Mouse (Mus musculus): ENCODE measurements around the gene Gm6096.
"Not testable (repeated sequence)": the region's sequence is repeated elsewhere in the genome, so short reads cannot be mapped to it uniquely, and the experiment has no call there.

Gm6096 gene

DNA sequence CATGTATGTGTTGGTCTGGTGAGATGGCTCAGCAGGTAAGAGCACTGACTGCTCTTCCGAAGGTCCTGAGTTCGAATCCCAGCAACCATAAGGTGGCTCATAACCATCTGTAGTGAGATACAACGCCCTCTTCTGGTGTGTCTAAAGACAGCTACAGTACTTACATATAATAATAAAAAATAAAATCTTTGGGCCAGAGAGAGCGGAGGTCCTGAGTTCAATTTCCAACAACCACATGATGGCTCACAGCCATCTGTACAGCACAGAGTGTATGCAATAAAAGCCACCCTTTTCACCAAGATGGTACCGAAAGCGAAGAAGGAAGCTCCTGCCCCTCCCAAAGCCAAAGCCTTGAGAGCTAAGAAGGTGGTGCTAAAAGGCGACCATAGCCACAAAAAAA lies at the start of gene Gm6096:
Gene Gm6096, plus strand, starts transcription at position 301 of the 400 bp plus-strand sequence.
- in situ Hi-C loops (cut with MboI; ENCODE audit: low pct_unique_long_range_greater_than_20kb in 1 of 2, low sequenced_read_pairs in 2 of 2, unreplicated experiment in 1 of 2): loop anchor here in 1 of 2 experiments (10.0 kb wide), 1 partner anchor 64 kb away; the partner anchor contains the start of gene 4931406P16Rik

DNA sequence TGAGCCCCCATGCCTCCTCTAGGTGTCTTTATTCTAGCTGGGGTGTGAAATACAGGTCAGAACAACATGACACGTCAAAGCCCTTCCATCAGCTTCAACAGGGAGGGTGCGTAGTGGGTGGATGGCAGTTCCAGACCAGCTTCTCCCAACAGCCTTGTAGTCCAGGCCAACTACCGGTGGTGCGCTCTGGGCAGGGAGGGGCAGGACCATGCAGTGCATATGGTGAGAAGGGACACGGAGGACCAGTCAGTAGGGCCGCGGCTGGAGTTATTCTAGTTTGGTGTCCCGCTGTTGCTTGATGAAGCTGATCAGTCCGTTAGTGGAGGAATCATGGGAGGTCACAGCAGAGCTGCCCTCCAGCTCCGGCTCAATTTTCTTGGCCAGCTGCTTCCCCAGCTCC lies 48.7 kb upstream of the Gm6096 start:
- in situ Hi-C loops (cut with MboI; ENCODE audit: low pct_unique_long_range_greater_than_20kb in 1 of 2, low sequenced_read_pairs in 2 of 2, unreplicated experiment in 1 of 2): not testable (repeated sequence)

DNA sequence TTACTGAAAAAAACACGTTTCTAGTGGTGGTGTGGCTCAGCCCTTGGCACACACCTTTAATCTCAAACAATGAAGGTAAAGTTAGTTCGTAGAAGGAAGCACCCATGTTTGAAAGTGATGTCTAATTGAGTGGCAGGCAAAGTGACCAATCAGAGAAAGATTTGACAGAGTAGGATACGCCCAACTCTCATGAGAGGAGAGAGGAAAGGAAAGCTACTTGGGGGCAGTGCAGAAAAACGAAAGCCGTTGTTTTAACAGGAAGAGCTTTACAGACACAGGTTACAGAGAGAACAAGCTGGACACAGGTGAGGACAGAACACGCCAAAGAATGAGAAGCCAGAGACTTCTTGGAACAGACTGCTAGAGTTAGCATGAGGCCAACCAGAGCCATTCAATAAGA lies 44.5 kb upstream of the Gm6096 start:
- in situ Hi-C loops (cut with MboI; ENCODE audit: low pct_unique_long_range_greater_than_20kb in 1 of 2, low sequenced_read_pairs in 2 of 2, unreplicated experiment in 1 of 2): no loop called here

DNA sequence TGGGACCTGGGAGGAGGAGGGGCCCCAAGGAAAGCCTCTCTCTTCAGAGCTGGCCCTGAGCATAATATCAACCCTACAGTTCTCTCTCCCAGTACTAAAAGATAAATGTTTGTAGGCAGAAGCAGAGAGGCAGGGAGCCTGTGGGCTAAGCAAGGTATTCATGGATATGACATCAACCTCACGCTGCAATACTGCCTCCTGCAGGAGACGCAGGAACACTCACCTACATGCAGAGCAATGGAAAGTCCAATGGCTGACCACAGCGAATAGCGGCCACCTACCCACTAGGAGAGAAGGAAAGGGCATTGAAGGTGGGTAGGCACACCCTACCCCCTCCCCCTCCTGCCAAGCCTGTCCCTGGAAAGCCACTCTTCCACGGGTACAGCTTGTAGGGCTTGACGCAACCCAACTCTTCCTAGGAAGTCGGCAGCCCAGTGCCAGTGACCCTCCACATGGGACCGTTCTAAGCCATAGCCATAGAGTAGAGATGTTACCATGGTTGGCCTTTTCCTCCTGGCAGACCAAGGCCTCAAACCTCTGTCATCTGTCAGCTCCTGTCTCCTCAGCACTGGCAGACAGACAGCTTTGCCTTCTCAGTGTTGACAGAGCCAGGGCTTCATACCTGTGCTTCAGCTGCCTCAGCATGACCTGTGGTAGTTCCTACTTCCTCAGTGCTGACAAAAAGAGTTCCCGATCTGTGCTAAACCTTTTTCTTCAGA lies 42.7 kb upstream of the Gm6096 start:
- in situ Hi-C loops (cut with MboI; ENCODE audit: low pct_unique_long_range_greater_than_20kb in 1 of 2, low sequenced_read_pairs in 2 of 2, unreplicated experiment in 1 of 2): no loop called here

DNA sequence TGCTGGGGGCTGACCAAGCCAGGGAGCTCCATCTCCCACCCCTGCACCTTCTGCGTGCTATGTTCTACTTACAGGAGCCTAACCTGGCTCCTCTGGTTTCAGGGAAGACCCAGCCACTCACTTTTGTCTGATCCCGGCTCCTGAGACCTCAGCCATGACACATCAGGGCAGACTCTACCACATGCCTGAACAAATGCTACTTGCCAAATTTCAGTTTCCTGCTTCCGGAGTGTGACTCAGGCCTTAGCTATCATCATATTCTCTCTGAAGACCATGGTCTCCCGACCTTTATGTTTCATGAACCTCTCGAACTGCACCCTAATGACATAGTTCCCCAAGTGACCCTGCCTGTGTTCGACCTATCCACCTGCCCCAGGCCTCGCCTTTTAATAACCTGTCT lies 37.6 kb upstream of the Gm6096 start:
- in situ Hi-C loops (cut with MboI; ENCODE audit: low pct_unique_long_range_greater_than_20kb in 1 of 2, low sequenced_read_pairs in 2 of 2, unreplicated experiment in 1 of 2): loop anchor here in 1 of 2 experiments (5.0 kb wide), 1 partner anchor 56 kb away; no protein-coding TSS in a partner anchor

DNA sequence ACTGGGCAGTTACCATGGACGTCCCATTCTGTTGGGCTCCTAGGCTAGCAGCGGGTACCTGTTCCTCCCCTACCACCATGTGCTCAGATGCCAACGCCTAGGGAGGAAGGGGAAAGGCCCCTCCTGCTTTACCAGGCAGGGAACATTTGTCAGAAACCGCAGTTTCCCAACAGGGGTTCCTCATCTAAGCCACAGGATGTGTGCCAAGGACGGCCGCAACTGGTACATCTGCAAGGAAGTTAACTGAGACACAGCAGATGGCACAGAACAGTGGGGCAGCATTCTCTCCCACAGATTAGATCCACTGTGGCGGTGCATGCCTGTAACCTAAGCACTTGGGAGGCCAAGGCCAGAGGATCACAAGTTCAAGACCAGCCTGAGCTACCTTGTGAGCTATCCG lies 36.2 kb upstream of the Gm6096 start:
- in situ Hi-C loops (cut with MboI; ENCODE audit: low pct_unique_long_range_greater_than_20kb in 1 of 2, low sequenced_read_pairs in 2 of 2, unreplicated experiment in 1 of 2): loop anchor here in 1 of 2 experiments (5.0 kb wide), 1 partner anchor 57 kb away; no protein-coding TSS in a partner anchor

DNA sequence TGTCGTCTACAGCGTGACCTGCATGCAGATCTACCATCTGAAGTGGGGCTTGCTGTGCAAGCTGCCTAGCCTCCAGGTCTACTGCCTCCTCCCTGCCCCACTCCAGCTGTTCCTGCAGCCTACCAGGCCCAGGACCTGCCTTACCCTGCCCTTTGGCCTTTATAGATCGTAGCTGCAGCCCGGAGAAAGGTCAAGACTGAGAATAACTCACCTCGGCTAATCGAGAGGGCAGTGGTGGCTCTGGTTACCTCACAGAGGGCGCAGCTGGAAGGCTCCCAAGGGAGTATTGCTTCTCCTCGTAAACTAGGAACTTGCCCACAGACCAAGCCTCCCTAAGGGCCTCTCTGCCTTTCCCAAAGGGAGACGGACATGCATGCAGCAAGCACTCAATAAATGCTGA lies 35.4 kb upstream of the Gm6096 start:
- in situ Hi-C loops (cut with MboI; ENCODE audit: low pct_unique_long_range_greater_than_20kb in 1 of 2, low sequenced_read_pairs in 2 of 2, unreplicated experiment in 1 of 2): no loop called here

GRCm38 (mm10) chr7:34216474-34216873 lies 34.4 kb upstream of the Gm6096 start:
- in situ Hi-C loops (cut with MboI; ENCODE audit: low pct_unique_long_range_greater_than_20kb in 1 of 2, low sequenced_read_pairs in 2 of 2, unreplicated experiment in 1 of 2): no loop called here

DNA sequence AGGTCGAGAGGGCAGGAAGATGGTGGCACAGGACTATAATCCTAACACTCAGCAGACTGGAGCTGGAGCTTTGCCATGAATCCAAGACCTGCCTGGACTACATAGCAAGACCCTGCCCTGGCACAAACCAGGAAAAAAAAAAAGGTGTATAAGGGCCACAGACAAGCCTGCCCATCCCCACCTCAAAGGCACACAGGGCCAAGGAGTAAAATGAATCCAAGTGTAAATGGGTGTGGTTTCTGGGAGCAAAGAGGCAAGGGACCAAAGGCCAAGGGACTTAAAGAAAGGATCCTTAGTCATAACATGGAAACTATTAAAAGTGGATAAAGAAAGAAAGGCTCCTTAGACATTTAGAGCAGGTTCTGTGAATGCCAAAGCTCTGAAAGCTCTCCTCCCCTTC lies 32.3 kb upstream of the Gm6096 start:
- in situ Hi-C loops (cut with MboI; ENCODE audit: low pct_unique_long_range_greater_than_20kb in 1 of 2, low sequenced_read_pairs in 2 of 2, unreplicated experiment in 1 of 2): no loop called here

GRCm38 (mm10) chr7:34221594-34222250 lies 29.1 kb upstream of the Gm6096 start:
- in situ Hi-C loops (cut with MboI; ENCODE audit: low pct_unique_long_range_greater_than_20kb in 1 of 2, low sequenced_read_pairs in 2 of 2, unreplicated experiment in 1 of 2): no loop called here

DNA sequence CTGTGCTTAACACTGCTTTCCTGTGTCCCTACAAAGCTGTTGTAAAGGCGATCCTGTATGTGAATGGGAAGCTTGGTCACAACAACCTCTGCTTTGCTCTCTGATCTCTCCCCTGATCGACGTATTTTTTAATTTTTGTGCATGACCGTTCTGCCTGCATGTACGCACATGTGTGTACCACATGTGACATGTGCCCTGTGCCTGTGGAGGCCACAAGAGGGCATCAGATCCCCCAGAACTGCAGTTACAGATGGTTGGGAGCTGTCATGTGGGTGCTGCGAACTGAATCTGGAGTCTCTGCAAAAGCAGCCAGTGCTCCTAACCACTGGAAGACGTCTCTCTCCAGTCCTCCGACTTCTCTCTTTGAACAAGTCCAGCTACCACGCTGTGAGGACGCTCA lies 28.5 kb upstream of the Gm6096 start:
- in situ Hi-C loops (cut with MboI; ENCODE audit: low pct_unique_long_range_greater_than_20kb in 1 of 2, low sequenced_read_pairs in 2 of 2, unreplicated experiment in 1 of 2): no loop called here

- in situ Hi-C loops (cut with MboI; ENCODE audit: low pct_unique_long_range_greater_than_20kb in 1 of 2, low sequenced_read_pairs in 2 of 2, unreplicated experiment in 1 of 2): no loop called here
Measured at GRCm38 (mm10) chr7:34224308-34224707, 26.5 kb upstream of the Gm6096 start.

- in situ Hi-C loops (cut with MboI; ENCODE audit: low pct_unique_long_range_greater_than_20kb in 1 of 2, low sequenced_read_pairs in 2 of 2, unreplicated experiment in 1 of 2): loop anchor here in 1 of 2 experiments (5.0 kb wide), 1 partner anchor 69 kb away; no protein-coding TSS in a partner anchor
Measured at GRCm38 (mm10) chr7:34226086-34226485, 24.8 kb upstream of the Gm6096 start.

- in situ Hi-C loops (cut with MboI; ENCODE audit: low pct_unique_long_range_greater_than_20kb in 1 of 2, low sequenced_read_pairs in 2 of 2, unreplicated experiment in 1 of 2): loop anchor here in 1 of 2 experiments (5.0 kb wide), 1 partner anchor 70 kb away; no protein-coding TSS in a partner anchor
Measured at GRCm38 (mm10) chr7:34226846-34227245, 24.0 kb upstream of the Gm6096 start.

- in situ Hi-C loops (cut with MboI; ENCODE audit: low pct_unique_long_range_greater_than_20kb in 1 of 2, low sequenced_read_pairs in 2 of 2, unreplicated experiment in 1 of 2): loop anchor here in 1 of 2 experiments (5.0 kb wide), 1 partner anchor 71 kb away; no protein-coding TSS in a partner anchor
Measured at GRCm38 (mm10) chr7:34228641-34229040, 22.2 kb upstream of the Gm6096 start.

DNA sequence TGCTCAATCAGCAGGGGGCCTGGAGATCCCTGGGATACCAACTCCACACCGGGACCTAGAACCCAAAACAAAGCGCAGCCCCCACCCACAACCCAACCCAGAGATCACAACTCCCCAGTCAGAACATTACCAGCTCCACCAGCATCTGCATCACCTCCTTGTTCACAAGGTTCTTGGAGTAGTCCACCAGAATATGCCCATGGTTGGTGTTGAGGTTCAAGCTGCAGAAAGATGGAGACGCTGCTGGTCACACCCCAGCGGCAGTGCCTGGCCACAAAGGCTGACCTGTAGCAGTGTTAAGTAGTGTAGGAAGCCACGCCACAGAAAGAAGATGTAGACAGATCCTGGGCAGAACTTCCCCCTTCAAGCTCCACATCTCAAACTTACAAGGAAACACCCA lies 21.7 kb upstream of the Gm6096 start:
- in situ Hi-C loops (cut with MboI; ENCODE audit: low pct_unique_long_range_greater_than_20kb in 1 of 2, low sequenced_read_pairs in 2 of 2, unreplicated experiment in 1 of 2): loop anchor here in 1 of 2 experiments (5.0 kb wide), 1 partner anchor 72 kb away; no protein-coding TSS in a partner anchor

DNA sequence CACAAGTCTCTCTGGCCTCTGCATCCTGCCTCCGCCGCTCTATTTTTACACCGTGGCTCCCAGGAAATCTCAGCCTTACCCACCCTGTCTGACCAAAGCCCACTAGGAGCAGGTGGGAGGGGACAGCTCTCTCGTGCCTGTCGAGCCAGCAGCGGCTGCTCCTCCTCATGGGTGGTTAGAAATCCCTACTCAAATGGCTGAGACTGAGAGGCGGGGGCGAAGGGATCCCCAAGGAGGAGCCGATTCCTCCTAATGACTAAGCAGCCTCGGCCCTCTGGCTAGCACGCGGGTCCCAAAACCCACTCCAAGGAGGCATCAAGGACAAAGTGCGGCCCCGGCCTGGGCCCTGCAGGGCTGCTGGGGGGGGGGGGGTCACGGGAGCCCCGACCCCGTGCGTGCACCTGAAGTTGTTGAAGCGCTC lies 21.1 kb upstream of the Gm6096 start:
- in situ Hi-C loops (cut with MboI; ENCODE audit: low pct_unique_long_range_greater_than_20kb in 1 of 2, low sequenced_read_pairs in 2 of 2, unreplicated experiment in 1 of 2): loop anchor here in 1 of 2 experiments (5.0 kb wide), 1 partner anchor 72 kb away; no protein-coding TSS in a partner anchor

GRCm38 (mm10) chr7:34230116-34230515 lies 20.7 kb upstream of the Gm6096 start, which contains the start of gene Gpi1:
Gene Gpi1, minus strand, starts transcription at chr7:34230336.
- in situ Hi-C loops (cut with MboI; ENCODE audit: low pct_unique_long_range_greater_than_20kb in 1 of 2, low sequenced_read_pairs in 2 of 2, unreplicated experiment in 1 of 2): no loop called here

Measured in mouse embryonic stem cell (cell line).